Mouse (Mus musculus): ENCODE measurements around the gene Rdh16f1.

Gene Rdh16f1

DNA sequence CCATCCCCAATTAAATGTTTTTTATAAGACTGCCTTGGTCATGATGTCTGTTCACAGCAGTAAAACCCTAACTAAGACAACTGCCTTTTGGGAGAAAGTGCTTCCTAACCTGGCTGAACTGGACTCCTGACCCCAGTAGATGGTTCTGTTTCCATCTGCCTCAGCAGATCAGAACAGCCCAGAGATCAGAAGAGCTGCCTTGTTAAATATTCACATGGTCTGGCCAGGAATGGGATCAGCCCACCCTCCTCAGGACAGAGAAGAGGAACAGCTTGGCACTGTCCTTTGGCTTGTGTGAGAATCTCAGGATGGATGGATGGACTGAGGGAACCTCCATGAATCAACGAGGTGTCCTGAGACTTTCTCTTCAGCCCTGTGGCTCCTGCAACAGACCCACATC lies 39.7 kb downstream of the Rdh16f1 start:
- TF ChIP-seq GATA4 (IDR thresholded peaks at IDR 0.05; ENCODE audit: insufficient replicate concordance, low read length), result no peak

DNA sequence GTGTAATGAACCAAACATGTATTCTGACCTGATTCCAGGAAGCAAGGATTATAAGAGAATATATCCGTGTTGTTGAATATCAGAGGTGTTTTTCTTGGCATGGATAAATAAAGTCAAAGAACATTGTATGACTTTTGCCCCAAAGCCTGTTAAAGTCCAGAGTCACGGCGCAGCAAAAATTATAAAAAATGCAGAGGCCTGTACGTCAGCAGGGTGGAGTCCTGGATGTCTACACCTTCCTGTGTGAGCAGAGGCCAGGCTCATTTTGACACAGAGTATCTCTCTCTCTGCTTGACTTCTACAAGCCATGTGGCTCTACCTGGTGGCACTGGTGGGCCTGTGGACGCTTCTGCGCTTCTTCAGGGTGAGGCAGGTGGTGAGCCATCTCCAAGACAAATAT lies 41.3 kb downstream of the Rdh16f1 start, which contains the start of gene Rdh16:
Rdh16 (plus strand) TSS at position 262 of the 400 bp plus-strand sequence.
- no peak for TF ChIP-seq GATA4 (IDR thresholded peaks at IDR 0.05; ENCODE audit: insufficient replicate concordance, low read length)

DNA sequence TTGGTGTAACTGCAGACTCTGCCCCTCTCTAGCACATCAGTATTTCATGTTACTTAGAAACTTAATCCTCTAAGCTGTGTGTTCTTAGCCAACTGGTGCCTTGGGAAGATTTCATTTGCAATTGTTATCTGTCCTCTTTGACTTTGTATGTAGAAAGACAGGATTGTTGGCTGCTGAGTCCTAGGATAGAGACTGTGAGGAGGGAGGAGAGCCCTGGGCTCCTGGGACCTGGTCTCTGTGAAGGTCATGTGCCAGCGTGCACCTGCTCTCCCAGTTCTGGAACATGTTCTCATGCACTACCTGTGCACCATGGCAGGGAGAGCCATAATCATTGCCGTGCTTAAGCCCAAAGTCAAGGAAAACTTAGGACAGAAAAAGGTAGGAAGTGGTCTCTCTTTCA lies 42.0 kb downstream of the Rdh16f1 start:
- no peak for TF ChIP-seq GATA4 (IDR thresholded peaks at IDR 0.05; ENCODE audit: insufficient replicate concordance, low read length)

DNA sequence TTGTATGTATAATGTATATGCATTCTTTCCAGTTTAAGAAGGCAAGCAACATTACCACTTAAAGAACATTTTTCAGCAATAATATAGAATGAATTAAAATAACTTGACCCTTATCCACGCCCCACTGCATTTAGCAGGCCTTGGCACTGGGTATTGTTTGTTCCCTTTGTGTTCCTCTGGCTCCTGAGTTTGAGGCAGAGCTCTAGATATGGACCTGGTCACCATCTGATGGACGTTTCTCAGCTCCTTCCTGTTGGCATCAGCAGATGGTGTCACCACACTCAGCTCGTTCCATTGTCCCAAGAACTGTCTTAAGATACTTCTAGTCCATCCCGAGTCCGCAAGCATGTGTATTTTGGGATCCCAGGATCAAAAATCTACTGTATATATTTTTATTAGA lies 42.6 kb downstream of the Rdh16f1 start:
- no peak for TF ChIP-seq GATA4 (IDR thresholded peaks at IDR 0.05; ENCODE audit: insufficient replicate concordance, low read length)

DNA sequence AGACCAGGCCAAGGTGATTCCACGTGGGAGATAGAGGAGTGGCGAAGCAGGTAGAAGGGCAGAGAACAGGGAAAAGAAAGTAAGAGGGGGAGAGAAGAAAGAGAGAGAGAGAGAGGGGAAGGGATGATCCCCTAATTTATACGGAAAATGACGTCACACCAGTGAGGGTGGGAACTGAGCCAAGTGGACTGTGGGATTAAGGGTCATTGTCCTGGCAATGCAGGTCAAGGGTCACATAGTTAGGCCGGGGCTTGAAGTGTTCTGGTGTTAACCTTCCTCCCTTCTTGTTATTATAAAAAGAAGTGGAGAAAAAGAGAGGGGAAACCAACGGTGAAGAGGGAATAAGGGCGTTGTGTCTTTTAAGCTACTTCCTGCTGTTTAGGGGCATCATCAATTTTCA lies 44.8 kb downstream of the Rdh16f1 start:
- no peak for TF ChIP-seq GATA4 (IDR thresholded peaks at IDR 0.05; ENCODE audit: insufficient replicate concordance, low read length)

DNA sequence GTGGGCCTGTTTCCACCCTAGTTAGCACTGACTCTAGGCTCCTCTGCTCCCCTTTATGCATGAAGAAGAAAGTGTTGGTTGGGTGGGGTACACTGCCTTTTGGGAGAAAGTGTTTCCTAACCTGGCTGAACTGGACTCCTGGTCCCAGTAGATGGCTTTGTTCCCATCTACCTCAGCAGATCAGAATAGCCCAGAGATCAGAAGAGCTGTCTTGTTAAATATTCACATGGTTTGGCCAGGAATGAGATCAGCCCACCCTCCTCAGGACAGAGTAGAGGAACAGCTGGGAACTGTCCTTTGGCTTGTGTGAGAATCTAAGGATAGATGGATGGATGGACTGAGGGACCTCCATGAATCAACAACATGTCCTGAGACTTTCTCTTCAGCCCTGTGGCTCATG lies 56.3 kb downstream of the Rdh16f1 start:
- TF ChIP-seq GATA4 (IDR thresholded peaks at IDR 0.05; ENCODE audit: insufficient replicate concordance, low read length), result no peak

DNA sequence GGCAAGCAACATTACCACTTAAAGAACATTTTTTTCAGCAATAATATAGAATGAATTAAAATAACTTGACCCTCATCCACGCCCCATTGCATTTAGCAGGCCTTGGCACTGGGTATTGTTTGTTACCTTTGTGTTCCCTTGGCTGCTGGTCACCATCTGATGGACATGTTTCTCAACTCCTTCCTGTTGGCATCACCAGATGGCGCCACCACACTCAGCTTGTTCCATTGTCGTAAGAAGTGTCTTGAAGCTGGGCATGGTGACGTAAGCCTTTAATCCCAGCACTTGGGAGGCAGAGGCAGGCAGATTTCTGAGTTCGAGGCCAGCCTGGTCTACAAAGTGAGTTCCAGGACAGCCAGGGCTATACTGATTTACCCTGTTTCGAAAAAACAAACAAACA lies 65.8 kb downstream of the Rdh16f1 start:
- no peak for TF ChIP-seq GATA4 (IDR thresholded peaks at IDR 0.05; ENCODE audit: insufficient replicate concordance, low read length)

DNA sequence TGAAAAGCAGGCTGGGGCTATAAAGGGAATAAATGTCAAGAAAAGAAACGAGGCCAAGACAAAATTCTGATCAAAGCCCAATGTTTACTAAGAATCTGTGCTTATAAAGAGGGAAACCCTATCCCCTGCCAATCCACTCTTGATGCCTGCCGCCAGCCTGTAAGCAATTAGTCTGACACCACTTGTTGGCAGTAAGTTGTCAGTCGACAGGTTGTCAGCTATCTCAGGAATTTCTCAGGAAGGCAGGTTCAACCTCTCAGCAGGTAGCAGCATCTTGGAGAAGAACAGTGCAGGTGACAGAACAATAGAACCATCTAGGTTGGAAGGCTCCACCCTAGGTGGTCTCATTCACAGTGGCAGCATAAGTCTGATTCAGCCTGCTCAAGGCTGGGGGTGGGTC lies 69.5 kb downstream of the Rdh16f1 start:
- TF ChIP-seq GATA4 (IDR thresholded peaks at IDR 0.05; ENCODE audit: insufficient replicate concordance, low read length), result no peak

DNA sequence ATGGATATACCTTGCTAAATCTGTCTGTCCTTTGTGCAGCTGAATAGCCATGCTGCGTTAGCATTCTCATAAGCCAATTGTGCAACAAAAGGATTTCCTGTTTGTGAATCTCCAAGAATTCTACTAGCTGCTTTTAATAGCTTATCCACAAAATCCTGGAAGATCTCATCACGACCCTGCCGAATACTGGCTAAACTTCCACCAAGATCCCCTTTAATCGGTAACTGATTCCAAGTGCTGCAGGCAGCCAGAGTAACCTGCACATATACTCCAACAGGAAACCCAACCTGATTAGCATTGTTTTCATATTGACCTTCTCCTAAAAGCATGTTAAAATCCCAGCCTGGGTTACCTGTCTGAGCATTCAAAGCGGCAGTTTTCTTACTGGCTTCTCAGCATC lies 75.7 kb downstream of the Rdh16f1 start:
- no peak for TF ChIP-seq GATA4 (IDR thresholded peaks at IDR 0.05; ENCODE audit: insufficient replicate concordance, low read length)

DNA sequence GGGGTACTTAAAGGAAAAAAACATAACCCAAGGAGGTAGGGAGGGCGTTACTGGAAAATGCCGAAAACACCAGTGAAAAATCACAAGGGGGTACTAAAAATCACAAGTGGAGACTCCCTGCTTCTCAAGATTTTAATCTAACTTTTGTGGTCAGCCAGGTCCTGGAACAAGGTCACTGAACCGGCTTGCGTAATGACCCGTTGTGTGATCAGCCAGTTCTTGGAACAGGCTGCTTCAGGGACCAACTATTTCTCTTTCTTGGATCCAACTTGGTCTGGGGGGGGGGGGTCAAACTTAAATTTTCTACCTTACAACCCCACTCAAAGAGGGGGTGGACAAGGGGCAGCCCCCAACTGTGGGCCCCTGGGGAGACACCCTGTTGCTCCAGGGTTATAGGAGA lies 78.2 kb downstream of the Rdh16f1 start:
- TF ChIP-seq GATA4 (IDR thresholded peaks at IDR 0.05; ENCODE audit: insufficient replicate concordance, low read length), result peak; percentile 35; the same call in 1 of the 2 replicates

DNA sequence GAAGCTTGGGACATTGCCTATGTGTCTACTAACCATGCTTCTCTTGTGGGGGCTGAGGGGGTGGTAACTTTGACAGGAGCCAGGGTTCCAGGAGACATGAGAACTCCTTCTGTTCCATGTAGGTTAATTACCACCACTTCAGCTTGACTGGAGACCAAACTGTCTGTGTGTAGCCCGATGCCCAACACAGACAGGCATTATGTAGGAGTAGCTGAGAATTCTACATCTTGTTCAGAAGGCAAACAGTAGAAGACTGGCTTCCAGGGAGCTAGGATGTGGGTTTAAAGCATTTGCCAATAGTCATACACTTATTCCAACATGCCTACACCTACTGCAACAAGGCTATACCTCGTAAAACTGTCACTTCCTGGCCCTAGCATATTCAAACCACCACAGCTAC lies 79.0 kb downstream of the Rdh16f1 start:
- TF ChIP-seq GATA4 (IDR thresholded peaks at IDR 0.05; ENCODE audit: insufficient replicate concordance, low read length), result no peak

DNA sequence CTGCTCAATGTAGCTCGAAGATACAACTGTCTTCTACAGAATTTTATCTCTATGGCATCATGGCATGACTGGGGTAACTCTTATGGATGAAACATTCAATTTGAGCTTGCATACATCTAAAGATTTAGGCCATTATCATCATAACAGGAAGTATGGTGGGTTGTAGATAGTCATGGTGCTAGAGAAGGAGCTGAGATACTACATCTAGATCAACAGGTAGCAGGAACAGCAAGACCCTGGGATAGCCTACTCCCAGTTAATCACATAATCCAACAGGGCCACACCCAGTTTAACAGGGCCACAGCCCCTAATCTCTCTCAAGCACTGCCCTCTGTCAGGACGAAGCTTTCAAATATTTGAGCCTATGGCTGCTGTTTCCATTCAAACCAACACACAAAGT lies 81.2 kb downstream of the Rdh16f1 start:
- no peak for TF ChIP-seq GATA4 (IDR thresholded peaks at IDR 0.05; ENCODE audit: insufficient replicate concordance, low read length)
